In genomic region chr1:42851810-42852209, GRCm38 (mm10) we compare ENCODE assay signal across 8 mouse cellular contexts. TPM values are rescaled to one million over a fixed set of nuclear protein-coding genes. Genes with fewer than 3 reads are reported as not detected.
A peak's percentile ranks its signal among the peaks of the same experiment; 100 is the strongest.
DNase-seq lines count a peak whose midpoint lies in the region; TF ChIP-seq lines count a peak whose summit lies in the region.

No protein-coding gene starts in this region.

- no peak for TF ChIP-seq POLR2A in heart, adult 2 months (IDR thresholded peaks at IDR 0.05; ENCODE audit: insufficient read depth, low read depth, low read length)
- no peak for TF ChIP-seq POLR2A in olfactory bulb, adult 2 months (IDR thresholded peaks at IDR 0.05; ENCODE audit: insufficient read depth, low read depth, low read length)

- peak overlapping the region; percentile 74 for H3K9ac ChIP-seq in heart, adult 2 months (ENCODE audit: low read depth, low read length)

- TF ChIP-seq EP300 in heart, adult 2 months (IDR thresholded peaks at IDR 0.05; ENCODE audit: insufficient read depth, low read depth, low read length), result no peak

- TF ChIP-seq CTCF in heart, adult 2 months (IDR thresholded peaks at IDR 0.05), result no peak
- TF ChIP-seq CTCF in E14TG2a.4 (conservative IDR thresholded peaks at IDR 0.05; ENCODE audit: low read length), result no peak
- no peak for TF ChIP-seq CTCF in olfactory bulb, adult 2 months (IDR thresholded peaks at IDR 0.05; ENCODE audit: insufficient read depth, low read depth, low read length)

- peaks cover 1% of the 10 kb centered on the region for H3K4me1 ChIP-seq in heart, adult 2 months (ENCODE audit: control insufficient read depth, insufficient read depth, low read length)
- peaks cover 19% of the 10 kb centered on the region for H3K4me1 ChIP-seq in E14TG2a.4 (replicated peaks; ENCODE audit: low read depth, low read length)
- peaks cover 16% of the 10 kb centered on the region for H3K4me1 ChIP-seq in embryonic facial prominence, embryonic 10.5 days
- peaks cover 6% of the 10 kb centered on the region for H3K4me1 ChIP-seq in olfactory bulb, adult 2 months (ENCODE audit: control insufficient read depth, insufficient read depth, low read length)

- intact Hi-C loops in heart, adult 2 months (cut with DNase I), result loop anchor here (10.0 kb wide), 3 partner anchors 243 to 1253 kb away; partner anchors contain the start of genes AI597479, Tex30, Tgfbrap1 and Uxs1
- intact Hi-C loops in heart, postnatal 25 days (cut with DNase I), result no loop called here

- WGBS in heart, adult 2 months, result 4% methylated on average over 16 of the region's 16 CpGs
- WGBS in embryonic facial prominence, embryonic 10.5 days, result 3% methylated on average over 16 of the region's 16 CpGs
- WGBS in large intestine, adult 2 months, result 2% methylated on average over 16 of the region's 16 CpGs
- 3% methylated on average over 16 of the region's 16 CpGs for WGBS in olfactory bulb, adult 2 months

- peak overlapping the region; percentile 97 for H3K4me3 ChIP-seq in heart, adult 2 months
- H3K4me3 ChIP-seq in E14TG2a.4 (replicated peaks; ENCODE audit: low read length), result peak overlapping the region; percentile 97
- peak overlapping the region; percentile 90 for H3K4me3 ChIP-seq in embryonic facial prominence, embryonic 10.5 days
- H3K4me3 ChIP-seq in olfactory bulb, adult 2 months (ENCODE audit: insufficient read depth, low read depth, low read length), result peak overlapping the region; percentile 75

- no peak for DNase-seq in heart, adult 2 months
- DNase-seq in heart, postnatal 25 days (ENCODE audit: low spot score), result no peak
- peak; percentile 12 for DNase-seq in embryonic facial prominence, embryonic 10.5 days (ENCODE audit: low spot score)
- DNase-seq in large intestine, adult 2 months (ENCODE audit: low read depth, low spot score), result peak; percentile 8
- DNase-seq in left cerebral cortex, adult 11 months (ENCODE audit: low spot score), result no peak
- no peak for DNase-seq in right cerebral cortex, postnatal 10 days (ENCODE audit: low spot score in 2 of 2)

- no peaks in the 10 kb centered on the region; the same call in 1 of the 2 replicates for H3K36me3 ChIP-seq in heart, adult 2 months (ENCODE audit: control insufficient read depth, insufficient read depth, low read length)
- H3K36me3 ChIP-seq in E14TG2a.4 (ENCODE audit: insufficient read depth, low read length), result no peaks in the 10 kb centered on the region
- no peaks in the 10 kb centered on the region for H3K36me3 ChIP-seq in embryonic facial prominence, embryonic 10.5 days (replicated peaks)

- no peaks in the 10 kb centered on the region; the same call in 1 of the 2 replicates for H3K79me2 ChIP-seq in heart, adult 2 months (replicated peaks; ENCODE audit: control insufficient read depth, insufficient read depth, low read length)

- no peak overlapping the region for H3K27ac ChIP-seq in heart, adult 2 months
- peak overlapping the region; percentile 84 for H3K27ac ChIP-seq in embryonic facial prominence, embryonic 10.5 days (replicated peaks)
- no peak overlapping the region for H3K27ac ChIP-seq in olfactory bulb, adult 2 months (ENCODE audit: insufficient read depth, low read depth, low read length)

- no peaks in the 10 kb centered on the region for H3K27me3 ChIP-seq in heart, adult 2 months (ENCODE audit: control insufficient read depth, insufficient read depth, low read length)
- no peaks in the 10 kb centered on the region for H3K27me3 ChIP-seq in E14TG2a.4 (ENCODE audit: insufficient read depth, low read length)
- H3K27me3 ChIP-seq in embryonic facial prominence, embryonic 10.5 days (replicated peaks; ENCODE audit: low read depth, poor library complexity, severe bottlenecking), result no peaks in the 10 kb centered on the region

- H3K9me3 ChIP-seq in E14TG2a.4 (ENCODE audit: low read length), result no peaks in the 10 kb centered on the region
- H3K9me3 ChIP-seq in embryonic facial prominence, embryonic 10.5 days, result no peaks in the 10 kb centered on the region

RNA-seq across cellular contexts. Expression of gene Mrps9, which starts 0.8 kb away (rescaled TPM):
- 100 to 1,000 TPM in 1 of 2 experiments, 10 to 100 TPM in 1; 95.5 to 108 TPM for total RNA-seq in heart, adult 2 months (2021)
- 52.7 and 59.5 TPM in 2 replicates for polyA plus RNA-seq in heart, adult 2 months (2012; rRNA removed)
- total RNA-seq in heart, postnatal 25 days (2021), result 100 to 1,000 TPM; 104 to 111 TPM
- polyA plus RNA-seq in embryonic facial prominence, embryonic 10.5 days (2016; fragmentation: Nextera tagmentation; extraction: Ambion mirVana), result 56.7 and 60.2 TPM in 2 replicates
- 26.2 and 29.2 TPM in 2 replicates for polyA plus RNA-seq in large intestine, adult 2 months (2012; rRNA removed)
- polyA plus RNA-seq in olfactory bulb, adult 2 months (2012; ENCODE audit: insufficient read depth, insufficient read length, low replicate concordance, missing spikeins), result not detected in 2 replicates

Comparison
In these comparisons a context has a peak if more than half of its experiments do, and no peak if none do; other contexts are left out.
1. DNase-seq: peak in embryonic facial prominence, embryonic 10.5 days (single experiment) and large intestine, adult 2 months (single experiment); none in heart, adult 2 months (0 of 2), heart, postnatal 25 days (single experiment), left cerebral cortex, adult 11 months (single experiment) and right cerebral cortex, postnatal 10 days (0 of 2).
2. Peak in every context shown above with its lines, with median percentiles within 50 percentile points of each other: H3K4me3 ChIP-seq.